Mouse (Mus musculus): Measurements from ENCODE around the gene Prima1. TPM values are rescaled to one million over a fixed set of nuclear protein-coding genes. Genes with fewer than 3 reads are reported as not detected.

Gene Prima1
- not detected for polyA plus RNA-seq (2017; shearing (Covaris generic))

- no peak for ATAC-seq
Observed at GRCm38 (mm10) chr12:103242083-103242581, at the start of gene Prima1. TSS of gene Prima1 (minus strand) at chr12:103242150.

GRCm38 (mm10) chr12:103287276-103287675, 45.3 kb upstream of the Prima1 start:
- ATAC-seq: no peak

- no peak for ATAC-seq
Observed at GRCm38 (mm10) chr12:103283411-103283810, 41.5 kb upstream of the Prima1 start.

DNA sequence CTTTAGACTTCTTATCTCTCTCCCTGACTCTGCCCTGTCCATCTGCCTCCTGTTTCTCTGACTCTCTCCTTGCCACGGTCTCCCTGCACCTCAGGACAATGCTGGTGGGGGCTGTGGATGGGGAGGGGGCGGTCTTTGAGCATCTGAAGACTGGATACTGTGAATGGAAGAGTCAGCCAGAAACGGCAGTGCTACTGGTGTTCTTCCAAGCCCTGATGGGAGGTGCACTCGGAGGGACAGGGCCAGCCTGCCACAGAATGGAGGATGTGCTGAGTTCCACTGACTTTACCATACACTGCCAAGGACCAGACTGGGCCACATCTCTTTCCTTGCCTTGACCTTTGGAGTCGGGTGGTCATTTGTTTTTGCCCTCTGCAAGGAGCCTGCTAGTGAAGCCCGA, 41.0 kb upstream of the Prima1 start:
- no peak for ATAC-seq

DNA sequence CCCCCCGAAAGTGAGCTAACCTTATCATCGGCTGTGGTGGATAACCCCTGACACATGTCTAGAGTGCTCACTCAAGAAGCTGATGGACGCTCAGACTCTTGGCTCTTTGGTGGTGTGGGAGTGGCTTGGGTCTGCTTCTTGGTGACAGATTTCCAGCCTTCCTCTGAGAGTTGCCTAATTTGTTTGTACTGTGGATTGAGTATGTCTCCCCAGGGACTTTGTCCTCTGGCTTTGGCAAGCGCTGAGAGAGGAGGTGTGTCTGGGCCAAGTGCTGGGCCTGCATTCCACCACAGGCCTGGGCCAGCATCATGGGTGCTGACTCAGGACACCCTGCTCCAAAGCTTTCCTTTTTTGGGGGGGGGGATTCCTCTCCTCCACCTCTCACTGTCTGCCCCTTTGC, 40.0 kb upstream of the Prima1 start:
- no peak for ATAC-seq

GRCm38 (mm10) chr12:103281491-103281890, 39.5 kb upstream of the Prima1 start:
- ATAC-seq: no peak

GRCm38 (mm10) chr12:103276422-103276821, 34.5 kb upstream of the Prima1 start:
- ATAC-seq: no peak

GRCm38 (mm10) chr12:103273732-103274131, 31.8 kb upstream of the Prima1 start:
- no peak for ATAC-seq

DNA sequence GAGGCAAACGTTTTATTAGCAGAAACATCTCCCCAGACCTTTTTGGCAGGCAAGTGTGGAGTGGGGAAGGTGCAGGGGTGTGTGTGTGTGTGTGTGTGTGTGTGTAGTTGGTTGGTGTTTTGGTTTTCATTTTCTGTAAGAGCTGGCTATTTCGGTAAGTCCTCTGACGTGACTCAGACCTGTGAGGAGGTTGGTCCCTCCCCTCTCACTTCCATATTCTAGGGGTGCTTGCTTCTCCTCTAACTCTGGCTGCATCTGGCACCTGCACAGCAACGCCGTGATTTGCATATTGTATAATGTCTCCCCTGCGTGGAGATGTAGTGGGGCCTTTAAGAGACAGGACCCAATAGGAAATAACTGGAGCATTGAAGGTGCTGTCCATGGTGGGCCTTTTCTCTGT, 31.1 kb upstream of the Prima1 start:
- ATAC-seq: no peak

GRCm38 (mm10) chr12:103272176-103272575, 30.2 kb upstream of the Prima1 start:
- ATAC-seq: no peak

DNA sequence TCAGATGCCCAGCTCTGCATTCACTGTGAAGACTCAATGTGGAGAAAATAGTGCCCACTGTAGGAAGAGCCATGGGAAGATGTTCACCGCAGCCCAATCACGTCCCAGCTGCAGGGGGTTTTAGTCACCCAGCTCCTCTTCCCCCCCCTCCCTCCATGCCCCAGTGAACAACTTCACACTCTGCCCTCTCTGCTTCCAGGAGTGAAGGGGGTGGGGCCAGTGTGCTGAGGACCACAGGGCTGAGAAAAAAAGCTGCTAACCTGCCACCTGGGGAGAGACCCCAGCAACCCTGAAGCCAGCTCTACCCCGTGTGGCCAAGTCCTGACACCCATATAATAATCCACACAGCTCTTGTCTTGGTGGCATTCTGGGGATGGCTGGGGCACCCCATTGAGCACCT, 24.7 kb upstream of the Prima1 start:
- no peak for ATAC-seq

- ATAC-seq: no peak
Observed at GRCm38 (mm10) chr12:103262017-103262865, 20.3 kb upstream of the Prima1 start.

GRCm38 (mm10) chr12:103252901-103253434, 11.0 kb upstream of the Prima1 start:
- no peak for ATAC-seq

- no peak for ATAC-seq
Observed at GRCm38 (mm10) chr12:103251151-103251550, 9.2 kb upstream of the Prima1 start.

GRCm38 (mm10) chr12:103250333-103250732, 8.4 kb upstream of the Prima1 start:
- ATAC-seq: no peak

- no peak for ATAC-seq
Observed at GRCm38 (mm10) chr12:103243041-103243440, 1.1 kb upstream of the Prima1 start.

DNA sequence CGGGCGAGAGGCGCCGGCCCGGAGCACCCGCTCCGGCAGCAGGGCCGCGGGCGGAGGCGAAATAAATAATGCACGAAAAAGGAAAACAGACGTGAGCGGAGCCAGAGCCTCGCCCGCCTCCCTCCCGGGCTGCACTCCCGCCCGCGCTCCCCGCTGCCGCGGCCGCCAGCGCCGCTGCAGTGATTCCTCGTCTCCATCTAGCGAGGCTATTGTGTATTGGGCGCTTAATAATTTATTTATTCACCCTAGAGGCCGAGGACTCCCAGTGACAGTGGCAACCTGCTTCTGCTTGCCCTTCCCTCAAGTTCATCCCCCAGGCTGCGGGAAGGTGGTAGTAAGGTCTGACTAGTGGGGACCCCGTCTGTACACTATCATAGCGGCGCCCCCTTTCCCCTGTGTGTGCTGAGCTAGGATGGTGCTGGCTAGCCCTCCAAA, 658 bp upstream of the Prima1 start:
- no peak for ATAC-seq

- ATAC-seq: no peak
Observed at GRCm38 (mm10) chr12:103241311-103242082, 453 bp downstream of the Prima1 start.

DNA sequence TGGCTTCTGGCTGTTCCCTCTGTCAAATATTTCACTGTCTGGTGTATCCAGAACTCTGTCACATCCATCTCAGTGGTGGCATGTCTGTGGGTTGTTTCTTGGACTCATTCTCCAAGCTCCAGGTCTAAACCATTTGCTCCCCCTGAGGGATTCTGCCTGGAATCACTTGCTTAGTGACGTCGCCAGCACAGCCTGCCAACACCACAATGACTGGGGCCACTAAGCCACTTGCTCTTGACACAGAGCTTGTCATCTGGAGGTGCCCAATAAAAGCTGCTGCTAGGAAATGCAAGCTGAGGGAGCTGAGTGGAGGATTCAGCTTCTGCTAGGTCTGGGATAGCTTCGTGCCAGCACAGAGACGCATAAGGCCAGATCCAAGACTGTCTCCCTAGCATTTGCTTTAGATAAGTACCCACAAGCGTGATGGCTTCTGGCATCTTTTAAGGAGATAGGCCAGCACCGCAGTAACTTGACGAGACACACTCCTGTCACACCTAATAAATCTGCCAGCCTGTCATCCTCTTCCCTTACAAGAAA, 3.0 kb downstream of the Prima1 start:
- no peak for ATAC-seq

DNA sequence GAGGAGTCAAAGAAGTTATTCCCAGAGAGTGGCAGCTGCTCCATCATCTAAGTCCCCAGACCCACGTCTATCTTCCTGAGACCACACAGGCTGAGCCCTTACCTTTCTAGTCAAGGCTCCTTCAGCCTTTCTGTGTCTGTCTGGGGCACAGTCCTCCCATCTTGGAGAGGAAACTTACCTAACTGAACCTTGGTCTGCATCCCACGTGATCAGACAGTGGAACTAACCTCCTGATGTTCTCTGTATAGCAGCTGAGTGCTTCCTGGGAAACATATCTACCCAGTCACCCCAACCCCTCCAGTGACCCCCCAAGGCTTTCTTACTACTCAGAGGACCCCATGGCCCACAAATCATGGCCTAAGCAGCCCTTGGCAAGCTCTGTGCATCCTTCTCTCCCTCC, 6.1 kb downstream of the Prima1 start:
- no peak for ATAC-seq

DNA sequence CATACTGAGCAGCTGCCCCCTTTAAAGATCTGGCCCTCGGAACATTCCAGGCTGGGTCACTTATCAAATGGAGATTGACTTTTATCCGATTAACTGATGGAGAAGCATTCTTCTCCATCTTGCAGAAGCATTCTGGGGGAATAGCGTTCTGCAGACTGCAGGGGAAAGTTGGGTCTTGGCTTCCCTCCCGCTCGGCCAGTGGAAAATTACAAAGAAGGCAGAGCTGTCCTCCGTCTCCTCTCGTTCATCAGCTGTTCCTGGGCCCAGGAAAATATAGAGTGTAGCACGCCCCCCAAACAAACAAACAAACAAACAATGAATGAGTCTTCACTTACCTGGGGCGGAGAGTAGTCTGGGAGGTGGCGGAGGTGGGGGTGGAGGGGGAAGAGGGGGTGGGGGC, 6.7 kb downstream of the Prima1 start:
- ATAC-seq: no peak

GRCm38 (mm10) chr12:103229058-103229457, 12.9 kb downstream of the Prima1 start:
- ATAC-seq: no peak

GRCm38 (mm10) chr12:103226121-103226520, 15.8 kb downstream of the Prima1 start:
- no peak for ATAC-seq
